Mouse (Mus musculus): ENCODE results near the gene Fcho2.

The Fcho2 gene

GRCm38 (mm10) chr13:98680470-98681060 lies 134.7 kb downstream of the Fcho2 start:
- DNase-seq (ENCODE audit: low read depth, low spot score): no peak

GRCm38 (mm10) chr13:98679631-98680041 lies 135.6 kb downstream of the Fcho2 start:
- DNase-seq (ENCODE audit: low read depth, low spot score): no peak

DNA sequence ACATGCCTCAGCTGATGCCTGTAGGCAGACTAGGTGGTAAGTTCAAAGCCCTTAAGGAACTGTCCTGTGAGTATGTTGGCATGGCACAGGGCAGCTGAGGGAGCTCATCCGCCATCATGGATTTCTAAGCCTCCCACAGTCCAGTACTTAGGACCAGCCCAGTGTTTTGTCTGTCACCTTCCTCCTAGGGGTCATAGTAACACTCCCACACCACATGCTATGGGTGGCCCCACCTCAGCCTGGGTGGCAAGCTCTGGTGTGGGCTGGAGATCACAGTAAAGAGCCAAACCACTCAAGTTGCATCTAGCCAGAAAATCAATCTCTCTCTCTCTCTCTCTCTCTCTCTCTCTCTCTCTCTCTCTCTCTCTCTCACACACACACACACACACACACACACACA lies 136.0 kb downstream of the Fcho2 start:
- DNase-seq (ENCODE audit: low read depth, low spot score): no peak

- no peak for DNase-seq (ENCODE audit: low read depth, low spot score)
These were observed 141.3 kb downstream of the Fcho2 start for GRCm38 (mm10) chr13:98673922-98674321.
